Mouse (Mus musculus): ENCODE measurements around the gene Cdk9. TPM values are rescaled to one million over a fixed set of nuclear protein-coding genes. Genes with fewer than 3 reads are reported as not detected.

The Cdk9 gene
- polyA plus RNA-seq, 1 experiment from 2014 or later, result 63.6 TPM

DNA sequence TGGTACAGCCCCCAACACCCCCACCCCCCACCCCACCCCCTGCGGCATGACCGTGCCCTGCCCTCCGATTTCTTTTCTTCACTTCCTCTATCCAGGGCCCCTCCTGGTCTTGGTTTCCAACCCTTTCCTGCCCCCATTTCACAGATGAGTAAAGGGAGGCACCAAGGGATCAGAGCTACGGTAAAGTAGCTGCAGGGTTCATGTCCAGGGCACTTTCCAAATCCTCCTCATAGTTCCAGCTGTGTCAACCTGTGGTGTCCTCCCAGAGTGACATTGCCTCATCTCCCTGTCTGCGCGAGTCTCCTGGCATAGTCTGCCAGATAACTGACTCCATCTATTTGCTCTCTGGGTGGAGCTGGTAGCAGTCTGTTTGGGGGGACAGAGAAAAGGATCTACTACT lies 47.0 kb downstream of the Cdk9 start:
- Histone ChIP-seq H3K4me3 (ENCODE audit: low read length) (no peak overlapping the region), H3K27ac (ENCODE audit: low read depth, low read length) (no peak overlapping the region), H3K4me2 (ENCODE audit: low read length) (no peak overlapping the region), H3K4me1 (ENCODE audit: control insufficient read depth, insufficient read depth, low read depth, low read length) (no peaks in the 10 kb centered on the region; the same call in 1 of the 2 replicates), H3K9ac (ENCODE audit: low read depth, low read length) (no peak overlapping the region), H3K36me3 (ENCODE audit: control insufficient read depth, insufficient read depth, low read length) (no peaks in the 10 kb centered on the region), H3K9me3 (ENCODE audit: control insufficient read depth, low read length) (no peaks in the 10 kb centered on the region), H3K27me3 (replicated peaks; ENCODE audit: control insufficient read depth, insufficient read depth, low read length) (no peaks in the 10 kb centered on the region)
- 86% methylated on average over 6 of the region's 6 CpGs for WGBS
- no peak for ATAC-seq

- Histone ChIP-seq H3K4me3 (ENCODE audit: low read length) (no peak overlapping the region), H3K27ac (ENCODE audit: low read depth, low read length) (no peak overlapping the region), H3K4me2 (ENCODE audit: low read length) (no peak overlapping the region), H3K9ac (ENCODE audit: low read depth, low read length) (no peak overlapping the region), H3K36me3 (ENCODE audit: control insufficient read depth, insufficient read depth, low read length) (no peaks in the 10 kb centered on the region), H3K27me3 (replicated peaks; ENCODE audit: control insufficient read depth, insufficient read depth, low read length) (no peaks in the 10 kb centered on the region), H3K4me1 (ENCODE audit: control insufficient read depth, insufficient read depth, low read depth, low read length) (no peaks in the 10 kb centered on the region; the same call in 1 of the 2 replicates), H3K9me3 (ENCODE audit: control insufficient read depth, low read length) (no peaks in the 10 kb centered on the region)
- 68% methylated on average over 8 of the region's 8 CpGs for WGBS
- no peak for ATAC-seq
These were observed 47.5 kb downstream of the Cdk9 start for GRCm38 (mm10) chr2:32665345-32665744.

DNA sequence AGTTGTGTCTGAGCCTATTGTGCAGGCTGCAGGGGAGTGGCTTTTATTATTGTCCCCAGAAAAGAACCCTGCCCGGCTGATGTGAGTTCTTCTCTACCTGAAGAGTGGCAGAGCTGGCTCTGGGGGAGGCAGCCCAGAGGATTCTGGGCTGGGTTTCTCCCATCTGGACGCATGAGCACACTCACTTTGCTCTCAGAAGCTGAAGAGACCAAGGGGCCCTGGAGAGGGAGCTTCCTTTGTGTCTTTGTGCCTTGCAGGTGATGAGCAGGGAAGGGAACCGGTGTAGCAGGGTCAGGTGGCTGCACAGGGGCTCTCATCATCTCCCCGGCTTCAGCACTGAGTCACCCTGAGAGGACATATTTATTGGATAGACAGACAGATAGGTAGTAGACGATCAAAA lies 50.6 kb downstream of the Cdk9 start:
- H3K4me2 ChIP-seq (ENCODE audit: low read length), result no peak overlapping the region
- ATAC-seq, result no peak
- H3K9me3 ChIP-seq (ENCODE audit: control insufficient read depth, low read length), result no peaks in the 10 kb centered on the region
- whole genome bisulfite sequencing, result 61% methylated on average over 5 of the region's 5 CpGs
- H3K36me3 ChIP-seq (ENCODE audit: control insufficient read depth, insufficient read depth, low read length), result no peaks in the 10 kb centered on the region
- H3K4me1 ChIP-seq (ENCODE audit: control insufficient read depth, insufficient read depth, low read depth, low read length), result no peaks in the 10 kb centered on the region; the same call in 1 of the 2 replicates
- no peaks in the 10 kb centered on the region for H3K27me3 ChIP-seq (replicated peaks; ENCODE audit: control insufficient read depth, insufficient read depth, low read length)
- H3K27ac ChIP-seq (ENCODE audit: low read depth, low read length), result no peak overlapping the region
- no peak overlapping the region for H3K9ac ChIP-seq (ENCODE audit: low read depth, low read length)
- no peak overlapping the region for H3K4me3 ChIP-seq (ENCODE audit: low read length)

GRCm38 (mm10) chr2:32661509-32662107 lies 51.3 kb downstream of the Cdk9 start:
- H3K4me3 ChIP-seq (ENCODE audit: low read length), result no peak overlapping the region
- no peak overlapping the region for H3K4me2 ChIP-seq (ENCODE audit: low read length)
- ATAC-seq, result no peak
- no peaks in the 10 kb centered on the region; the same call in 1 of the 2 replicates for H3K4me1 ChIP-seq (ENCODE audit: control insufficient read depth, insufficient read depth, low read depth, low read length)
- H3K9ac ChIP-seq (ENCODE audit: low read depth, low read length), result no peak overlapping the region
- H3K27me3 ChIP-seq (replicated peaks; ENCODE audit: control insufficient read depth, insufficient read depth, low read length), result no peaks in the 10 kb centered on the region
- H3K9me3 ChIP-seq (ENCODE audit: control insufficient read depth, low read length), result no peaks in the 10 kb centered on the region
- no peak overlapping the region for H3K27ac ChIP-seq (ENCODE audit: low read depth, low read length)
- no peaks in the 10 kb centered on the region for H3K36me3 ChIP-seq (ENCODE audit: control insufficient read depth, insufficient read depth, low read length)
- whole genome bisulfite sequencing, result 59% methylated on average over 7 of the region's 7 CpGs

DNA sequence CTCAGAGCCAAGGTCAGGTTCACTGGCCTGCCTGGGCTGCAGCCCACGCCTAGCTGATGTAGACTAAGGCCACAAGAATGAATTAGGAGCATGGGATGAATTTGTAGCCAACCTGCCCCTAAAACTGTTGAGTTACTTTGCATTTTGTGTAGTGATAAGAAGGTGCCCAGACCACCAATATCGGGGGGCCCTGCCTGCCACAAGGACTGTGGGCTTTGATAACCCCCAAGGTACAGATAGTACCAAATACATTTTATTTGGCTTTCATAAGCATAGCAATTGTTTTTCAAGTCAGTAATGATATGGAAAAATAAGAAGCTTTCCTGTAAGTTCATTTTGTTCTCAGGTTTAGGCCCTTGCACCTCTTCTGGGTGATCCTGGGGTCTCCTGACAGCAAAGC lies 54.0 kb downstream of the Cdk9 start:
- Histone ChIP-seq H3K4me3 (ENCODE audit: low read length) (no peak overlapping the region), H3K9ac (ENCODE audit: low read depth, low read length) (no peak overlapping the region), H3K4me2 (ENCODE audit: low read length) (no peak overlapping the region), H3K27ac (ENCODE audit: low read depth, low read length) (no peak overlapping the region), H3K4me1 (ENCODE audit: control insufficient read depth, insufficient read depth, low read depth, low read length) (no peaks in the 10 kb centered on the region), H3K27me3 (replicated peaks; ENCODE audit: control insufficient read depth, insufficient read depth, low read length) (no peaks in the 10 kb centered on the region), H3K36me3 (ENCODE audit: control insufficient read depth, insufficient read depth, low read length) (no peaks in the 10 kb centered on the region), H3K9me3 (ENCODE audit: control insufficient read depth, low read length) (no peaks in the 10 kb centered on the region)
- WGBS, result 94% methylated on average over 2 of the region's 2 CpGs
- no peak for ATAC-seq

- H3K36me3 ChIP-seq (ENCODE audit: control insufficient read depth, insufficient read depth, low read length), result no peaks in the 10 kb centered on the region
- no peaks in the 10 kb centered on the region for H3K27me3 ChIP-seq (replicated peaks; ENCODE audit: control insufficient read depth, insufficient read depth, low read length)
- no peaks in the 10 kb centered on the region for H3K4me1 ChIP-seq (ENCODE audit: control insufficient read depth, insufficient read depth, low read depth, low read length)
- no peak for ATAC-seq
- no peak overlapping the region for H3K4me3 ChIP-seq (ENCODE audit: low read length)
- H3K27ac ChIP-seq (ENCODE audit: low read depth, low read length), result no peak overlapping the region
- no peaks in the 10 kb centered on the region for H3K9me3 ChIP-seq (ENCODE audit: control insufficient read depth, low read length)
- no peak overlapping the region for H3K4me2 ChIP-seq (ENCODE audit: low read length)
- H3K9ac ChIP-seq (ENCODE audit: low read depth, low read length), result no peak overlapping the region
- 66% methylated on average over 12 of the region's 12 CpGs for WGBS
These were observed 57.0 kb downstream of the Cdk9 start for GRCm38 (mm10) chr2:32655826-32656225.

MicroRNAs within 50 kb of the gene (microRNA counts, 519-probe panel; counts per million panel counts)
- 1,926 counts per million, percentile 24 among the panel's probes with 10 or more counts for microRNA mmu-miR-2861

Small RNAs within 50 kb of the gene (microRNA-seq; reads per million reads assigned to microRNA genes)
- gene Gm47291, result not detected
- not detected for gene Mir2861
- not detected for gene Mir3960
- not detected for gene Mir8093

Other genes with a start within 250 kb of the Cdk9 start
- gene Fam102a, start 177.7 kb downstream of the Cdk9 start, polyA plus RNA-seq (2015; fragmentation: Nextera tagmentation; extraction: Ambion mirVana), result 7.3 and 7.9 TPM in 2 replicates
- gene Dpm2, start 142.2 kb downstream of the Cdk9 start, polyA plus RNA-seq (2015; fragmentation: Nextera tagmentation; extraction: Ambion mirVana), result 142 and 150 TPM in 2 replicates
- 16.9 and 20.4 TPM in 2 replicates for gene Pip5kl1, start 138.3 kb downstream of the Cdk9 start, polyA plus RNA-seq (2015; fragmentation: Nextera tagmentation; extraction: Ambion mirVana)
- 0.72 and 1.6 TPM in 2 replicates for gene 9430097D07Rik, start 137.4 kb downstream of the Cdk9 start, polyA plus RNA-seq (2015; fragmentation: Nextera tagmentation; extraction: Ambion mirVana)
- 49.6 and 54.3 TPM in 2 replicates for gene St6galnac4, start 126.0 kb downstream of the Cdk9 start, polyA plus RNA-seq (2015; fragmentation: Nextera tagmentation; extraction: Ambion mirVana)
- gene St6galnac6, start 113.4 kb downstream of the Cdk9 start, polyA plus RNA-seq (2015; fragmentation: Nextera tagmentation; extraction: Ambion mirVana), result 29.5 and 35.4 TPM in 2 replicates
- 111 and 117 TPM in 2 replicates for gene Ak1, start 91.3 kb downstream of the Cdk9 start, polyA plus RNA-seq (2015; fragmentation: Nextera tagmentation; extraction: Ambion mirVana)
- 34.2 and 39.5 TPM in 2 replicates for gene Eng, start 66.5 kb downstream of the Cdk9 start, polyA plus RNA-seq (2015; fragmentation: Nextera tagmentation; extraction: Ambion mirVana)
- 20.2 and 20.9 TPM in 2 replicates for gene Fpgs, start 8.9 kb downstream of the Cdk9 start, polyA plus RNA-seq (2015; fragmentation: Nextera tagmentation; extraction: Ambion mirVana)
- gene Sh2d3c, start 8.0 kb upstream of the Cdk9 start, polyA plus RNA-seq (2015; fragmentation: Nextera tagmentation; extraction: Ambion mirVana), result 58.5 and 58.6 TPM in 2 replicates
- 2.6 and 3.4 TPM in 2 replicates for gene 6330409D20Rik, start 27.9 kb upstream of the Cdk9 start, polyA plus RNA-seq (2015; fragmentation: Nextera tagmentation; extraction: Ambion mirVana)
- 50.8 and 56.9 TPM in 2 replicates for gene Tor2a, start 44.2 kb upstream of the Cdk9 start, polyA plus RNA-seq (2015; fragmentation: Nextera tagmentation; extraction: Ambion mirVana)
- gene Ttc16, start 62.6 kb upstream of the Cdk9 start, polyA plus RNA-seq (2015; fragmentation: Nextera tagmentation; extraction: Ambion mirVana), result 0.53 and 0.60 TPM in 2 replicates
- 6.5 and 6.8 TPM in 2 replicates for gene Ptrh1, start 62.7 kb upstream of the Cdk9 start, polyA plus RNA-seq (2015; fragmentation: Nextera tagmentation; extraction: Ambion mirVana)
- 0.75 and 1.1 TPM in 2 replicates for gene Cfap157, start 71.4 kb upstream of the Cdk9 start, polyA plus RNA-seq (2015; fragmentation: Nextera tagmentation; extraction: Ambion mirVana)
- gene Stxbp1, start 134.2 kb upstream of the Cdk9 start, polyA plus RNA-seq (2015; fragmentation: Nextera tagmentation; extraction: Ambion mirVana), result 357 and 362 TPM in 2 replicates
- 31.7 and 37.0 TPM in 2 replicates for gene Fam129b, start 163.0 kb upstream of the Cdk9 start, polyA plus RNA-seq (2015; fragmentation: Nextera tagmentation; extraction: Ambion mirVana)
- gene Rpl12, start 248.5 kb upstream of the Cdk9 start, polyA plus RNA-seq (2015; fragmentation: Nextera tagmentation; extraction: Ambion mirVana), result 78.7 and 85.4 TPM in 2 replicates
- gene Lrsam1, start 248.5 kb upstream of the Cdk9 start, polyA plus RNA-seq (2015; fragmentation: Nextera tagmentation; extraction: Ambion mirVana), result 24.5 and 28.3 TPM in 2 replicates